Mouse (Mus musculus) hindbrain, postnatal 0 days (tissue): ENCODE data around the gene Gm16223. TPM values are rescaled to one million over a fixed set of nuclear protein-coding genes. Genes with fewer than 3 reads are reported as not detected.

Source experiments
- ATAC-seq: fragments of 200-750 bp; cut with Nextera tagmentation; 2 replicates; pipeline ENCODE4 v1.8.0; 2017; ENCODE audit warnings: mild to moderate bottlenecking, moderate TSS enrichment, moderate library complexity
- DNase-seq: peaks from one replicate; pipeline ENCODE4 v3.0.0-alpha.2; 2015; ENCODE audit warnings: low spot score
- H3K27ac ChIP-seq: fragments of 300-500 bp; sonication (generic); 2 replicates; pipeline ENCODE4 v1.5.1; 2014; ENCODE audit warnings: mild to moderate bottlenecking
- H3K27me3 ChIP-seq: fragments of 300-500 bp; sonication (generic); 2 replicates; pipeline ENCODE4 v1.6.1; 2014; ENCODE audit warnings: low read length, mixed read lengths; ENCODE audit not compliant: insufficient read depth
- H3K36me3 ChIP-seq: fragments of 300-500 bp; sonication (generic); 2 replicates; pipeline ENCODE4 v1.6.1; 2014; ENCODE audit warnings: low read length, mixed read lengths; ENCODE audit not compliant: insufficient read depth
- H3K4me1 ChIP-seq: fragments of 300-500 bp; sonication (generic); 2 replicates; pipeline ENCODE4 v1.6.1; 2014; ENCODE audit warnings: antibody characterized with exemption, low read length, mixed read lengths; ENCODE audit not compliant: insufficient read depth
- H3K4me2 ChIP-seq: fragments of 300-500 bp; sonication (generic); 2 replicates; pipeline ENCODE4 v1.6.1; 2014; ENCODE audit warnings: low read depth, mild to moderate bottlenecking, low read length, moderate library complexity, mixed read lengths
- H3K4me3 ChIP-seq: fragments of 300-500 bp; sonication (generic); 2 replicates; pipeline ENCODE4 v1.5.1; 2014; ENCODE audit warnings: low read length
- H3K9ac ChIP-seq: fragments of 300-500 bp; sonication (generic); replicated peaks from 2 replicates; pipeline ENCODE4 v1.6.1; 2014; ENCODE audit warnings: mild to moderate bottlenecking, low read length, moderate library complexity, mixed read lengths
- H3K9me3 ChIP-seq: fragments of 300-500 bp; sonication (generic); 2 replicates; pipeline ENCODE4 v1.6.1; 2016; ENCODE audit warnings: low read length, mixed read lengths
- CTCF ChIP-seq: IDR thresholded peaks from 2 replicates; pipeline ENCODE4 v1.5.1; 2016; ENCODE audit warnings: antibody characterized with exemption, control low read depth, low read depth
- WGBS: fragments of 180-500 bp; shearing (Covaris S2); extraction: QIAGEN DNeasy Blood & Tissue Kit; methylation state at CpG from one replicate; pipeline ENCODE4 v1.1.7; 2014; 5-methylcytosine and 5-hydroxymethylcytosine counted together
- polyA plus RNA-seq: library from polyadenylated mRNA; unstranded; fragments of >200 nt; fragmentation: Nextera tagmentation; extraction: Ambion mirVana; gene quantifications from 2 replicates; pipeline ENCODE4 v1.2.1, GENCODE M21; 2015
- total RNA-seq: library from RNA; depleted of rRNA; stranded (reverse); fragments of >200 nt; gene quantifications from 2 replicates; pipeline ENCODE4 v1.2.3, GENCODE M21; 2014

The Gm16223 gene
- total and polyA plus RNA-seq, 2 experiments from 2014 or later, result not detected

GRCm38 (mm10) chr5:42067075-42067474 lies 685 bp upstream of the Gm16223 start:
- Histone ChIP-seq H3K36me3 (no peaks in the 10 kb centered on the region), H3K27ac (no peak overlapping the region), H3K9ac (no peak overlapping the region), H3K4me1 (no peaks in the 10 kb centered on the region), H3K27me3 (no peaks in the 10 kb centered on the region), H3K4me2 (no peak overlapping the region), H3K4me3 (no peak overlapping the region), H3K9me3 (no peaks in the 10 kb centered on the region)
- 56% methylated on average over 3 of the region's 3 CpGs for WGBS
- DNase-seq, result no peak
- ATAC-seq, result no peak
- no peak for TF ChIP-seq CTCF

GRCm38 (mm10) chr5:42068188-42068579 lies 424 bp downstream of the Gm16223 start:
- H3K27me3 ChIP-seq, result no peaks in the 10 kb centered on the region
- no peaks in the 10 kb centered on the region for H3K4me1 ChIP-seq
- TF ChIP-seq CTCF, result no peak
- H3K4me3 ChIP-seq, result no peak overlapping the region
- H3K36me3 ChIP-seq, result no peaks in the 10 kb centered on the region
- no peak for ATAC-seq
- no peak overlapping the region for H3K27ac ChIP-seq
- WGBS, result 77% methylated on average over 1 of the region's 1 CpGs
- H3K4me2 ChIP-seq, result no peak overlapping the region
- no peaks in the 10 kb centered on the region for H3K9me3 ChIP-seq
- DNase-seq, result no peak
- H3K9ac ChIP-seq, result no peak overlapping the region

GRCm38 (mm10) chr5:42116586-42117346 lies 49.0 kb downstream of the Gm16223 start:
- TF ChIP-seq CTCF, result no peak
- ATAC-seq, result no peak
- DNase-seq, result no peak
- Histone ChIP-seq H3K4me2 (no peak overlapping the region), H3K4me3 (no peak overlapping the region), H3K27ac (no peak overlapping the region), H3K9me3 (no peaks in the 10 kb centered on the region), H3K4me1 (no peaks in the 10 kb centered on the region), H3K27me3 (no peaks in the 10 kb centered on the region), H3K9ac (no peak overlapping the region), H3K36me3 (no peaks in the 10 kb centered on the region)
- 91% methylated on average over 5 of the region's 5 CpGs for WGBS

GRCm38 (mm10) chr5:42125562-42125961 lies 57.8 kb downstream of the Gm16223 start:
- Histone ChIP-seq H3K36me3 (no peaks in the 10 kb centered on the region), H3K27ac (no peak overlapping the region), H3K9ac (no peak overlapping the region), H3K27me3 (no peaks in the 10 kb centered on the region), H3K9me3 (no peaks in the 10 kb centered on the region), H3K4me3 (no peak overlapping the region), H3K4me1 (no peaks in the 10 kb centered on the region), H3K4me2 (no peak overlapping the region)
- DNase-seq, result no peak
- TF ChIP-seq CTCF, result no peak
- no peak for ATAC-seq

- Histone ChIP-seq H3K4me1 (no peaks in the 10 kb centered on the region), H3K4me3 (no peak overlapping the region), H3K9me3 (no peaks in the 10 kb centered on the region), H3K36me3 (no peaks in the 10 kb centered on the region), H3K9ac (no peak overlapping the region), H3K4me2 (no peak overlapping the region), H3K27ac (no peak overlapping the region), H3K27me3 (no peaks in the 10 kb centered on the region)
- no peak for TF ChIP-seq CTCF
- no peak for DNase-seq
- 76% methylated on average over 3 of the region's 3 CpGs for WGBS
- ATAC-seq, result no peak
These were observed 87.9 kb downstream of the Gm16223 start for GRCm38 (mm10) chr5:42155626-42156025.

- DNase-seq (peak; percentile 22), ATAC-seq (no peak)
- no peak overlapping the region for H3K4me2 ChIP-seq
- no peak for TF ChIP-seq CTCF
- WGBS, result 46% methylated on average over 2 of the region's 2 CpGs
- H3K9me3 ChIP-seq, result no peaks in the 10 kb centered on the region
- H3K4me3 ChIP-seq, result no peak overlapping the region
- no peaks in the 10 kb centered on the region for H3K4me1 ChIP-seq
- H3K27me3 ChIP-seq, result no peaks in the 10 kb centered on the region
- no peak overlapping the region for H3K9ac ChIP-seq
- H3K27ac ChIP-seq, result no peak overlapping the region; the same call in 1 of the 2 replicates
- no peaks in the 10 kb centered on the region for H3K36me3 ChIP-seq
These were observed 97.0 kb downstream of the Gm16223 start for GRCm38 (mm10) chr5:42164731-42165130.

- Histone ChIP-seq H3K9me3 (no peaks in the 10 kb centered on the region), H3K4me2 (no peak overlapping the region), H3K4me3 (no peak overlapping the region), H3K27ac (no peak overlapping the region), H3K27me3 (no peaks in the 10 kb centered on the region), H3K9ac (no peak overlapping the region), H3K36me3 (no peaks in the 10 kb centered on the region), H3K4me1 (no peaks in the 10 kb centered on the region)
- DNase-seq (no peak), ATAC-seq (no peak)
- TF ChIP-seq CTCF, result no peak
- 54% methylated on average over 1 of the region's 1 CpGs for WGBS
These were observed 98.6 kb downstream of the Gm16223 start for GRCm38 (mm10) chr5:42166311-42166710.
